Mouse (Mus musculus) ES-Bruce4 (cell line): ENCODE measurements around the gene Alpi.

Source experiments
- CTCF ChIP-seq: IDR thresholded peaks from one replicate; pipeline ENCODE4 v1.8.1; 2011; ENCODE audit warnings: low read depth, low read length
- EP300 ChIP-seq: IDR thresholded peaks from 2 replicates; pipeline ENCODE4 v1.6.1; 2011; ENCODE audit warnings: low read depth, low read length; ENCODE audit not compliant: insufficient read depth

- TF ChIP-seq EP300 (no peak), CTCF (no peak)
Observed at GRCm38 (mm10) chr1:87142456-87142855, 41.0 kb upstream of the Alpi start.
